In the genomic region with DNA sequence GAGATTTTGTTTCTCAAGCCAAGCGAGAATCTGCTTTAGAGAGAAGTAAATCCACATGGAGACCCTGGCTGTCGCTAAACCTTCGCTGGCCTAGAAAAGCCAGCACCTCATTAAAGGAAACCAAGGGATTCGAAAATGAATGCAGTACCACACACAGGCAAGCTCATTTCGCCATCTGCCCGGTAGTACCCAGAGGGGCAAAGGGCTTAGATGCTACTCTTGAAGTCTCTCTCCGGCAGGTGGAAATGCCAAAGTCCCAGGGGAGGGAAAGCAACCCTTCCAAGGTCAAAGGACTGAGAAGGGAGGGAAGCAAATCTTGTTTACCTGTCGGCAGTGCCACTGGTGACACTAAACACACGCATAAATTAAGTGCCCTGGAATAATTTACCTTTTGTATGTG, we compare ENCODE assay signal across 8 mouse cellular contexts. TPM values are rescaled to one million over a fixed set of nuclear protein-coding genes. Genes with fewer than 3 reads are reported as not detected.
DNase-seq lines count a peak whose midpoint lies in the region; ATAC-seq and TF ChIP-seq lines count a peak whose summit lies in the region.

No protein-coding gene starts in this region.

- H3K4me1 ChIP-seq in embryonic facial prominence, embryonic 13.5 days, result peaks cover 15% of the 10 kb centered on the region
- H3K4me1 ChIP-seq in kidney, adult 2 months (ENCODE audit: control insufficient read depth, insufficient read depth, low read length), result peaks cover 12% of the 10 kb centered on the region; the same call in 1 of the 2 replicates
- H3K4me1 ChIP-seq in neural tube, embryonic 13.5 days (replicated peaks), result peaks cover 44% of the 10 kb centered on the region
- peaks cover 11% of the 10 kb centered on the region for H3K4me1 ChIP-seq in heart, embryonic 11.5 days (ENCODE audit: control insufficient read depth, insufficient read depth, low read length)

- no peaks in the 10 kb centered on the region; the same call in 1 of the 2 replicates for H3K27me3 ChIP-seq in embryonic facial prominence, embryonic 13.5 days
- H3K27me3 ChIP-seq in kidney, adult 2 months (replicated peaks; ENCODE audit: control insufficient read depth, insufficient read depth, low read length), result no peaks in the 10 kb centered on the region
- H3K27me3 ChIP-seq in neural tube, embryonic 13.5 days, result peaks cover 32% of the 10 kb centered on the region
- H3K27me3 ChIP-seq in heart, embryonic 11.5 days (ENCODE audit: control insufficient read depth, insufficient read depth, low read length), result no peaks in the 10 kb centered on the region

- TF ChIP-seq CTCF in layer of hippocampus, adult 2 months (conservative IDR thresholded peaks at IDR 0.05), result no peak
- 0 out of 2 replicates have a peak, but pooled peaks have one; percentile 2 for TF ChIP-seq CTCF in kidney, adult 2 months (conservative IDR thresholded peaks at IDR 0.05; ENCODE audit: insufficient read depth, insufficient read length, low read depth, low read length)

- H3K9me3 ChIP-seq in embryonic facial prominence, embryonic 13.5 days, result no peaks in the 10 kb centered on the region
- no peaks in the 10 kb centered on the region for H3K9me3 ChIP-seq in neural tube, embryonic 13.5 days
- H3K9me3 ChIP-seq in heart, embryonic 11.5 days (replicated peaks; ENCODE audit: control insufficient read depth, low read length), result no peaks in the 10 kb centered on the region

- peak overlapping the region; percentile 78 for H3K4me2 ChIP-seq in embryonic facial prominence, embryonic 13.5 days
- peak overlapping the region; percentile 64 for H3K4me2 ChIP-seq in neural tube, embryonic 13.5 days
- H3K4me2 ChIP-seq in heart, embryonic 11.5 days, result no peak overlapping the region

- DNase-seq in layer of hippocampus, adult 2 months (ENCODE audit: low spot score in 2 of 2), result no peak
- DNase-seq in layer of hippocampus, adult 11-12 months (ENCODE audit: low spot score), result no peak
- peak; percentile 89 for DNase-seq in kidney, adult 2 months
- no peak for DNase-seq in adipocyte (ENCODE audit: low spot score)
- DNase-seq in spleen, postnatal 10 days (ENCODE audit: low spot score in 2 of 2), result no peak

- peak overlapping the region; percentile 28; the same call in 1 of the 2 replicates for H3K4me3 ChIP-seq in layer of hippocampus, adult 2 months
- H3K4me3 ChIP-seq in embryonic facial prominence, embryonic 13.5 days, result peak overlapping the region; percentile 82
- H3K4me3 ChIP-seq in kidney, adult 2 months (ENCODE audit: insufficient read depth, low read depth, low read length), result no peak overlapping the region
- peak overlapping the region; percentile 59 for H3K4me3 ChIP-seq in neural tube, embryonic 13.5 days
- no peak overlapping the region for H3K4me3 ChIP-seq in heart, embryonic 11.5 days (ENCODE audit: low read depth, low read length)

- TF ChIP-seq POLR2A in kidney, adult 2 months (IDR thresholded peaks at IDR 0.05; ENCODE audit: low read depth, low read length), result no peak

- H3K36me3 ChIP-seq in embryonic facial prominence, embryonic 13.5 days, result no peaks in the 10 kb centered on the region
- no peaks in the 10 kb centered on the region for H3K36me3 ChIP-seq in kidney, adult 2 months (ENCODE audit: control insufficient read depth, insufficient read depth, low read length)
- H3K36me3 ChIP-seq in neural tube, embryonic 13.5 days, result no peaks in the 10 kb centered on the region
- H3K36me3 ChIP-seq in heart, embryonic 11.5 days (ENCODE audit: control insufficient read depth, insufficient read depth, low read length), result no peaks in the 10 kb centered on the region

- 38% methylated on average over 9 of the region's 9 CpGs for WGBS in embryonic facial prominence, embryonic 13.5 days
- 52% methylated on average over 9 of the region's 9 CpGs for WGBS in kidney, adult 2 months
- 11% methylated on average over 9 of the region's 9 CpGs for WGBS in neural tube, embryonic 13.5 days
- 47% methylated on average over 9 of the region's 9 CpGs for WGBS in heart, embryonic 11.5 days (ENCODE audit: insufficient replicate concordance)

- ATAC-seq in embryonic facial prominence, embryonic 13.5 days (ENCODE audit: insufficient number of reproducible peaks, insufficient read depth, low FRiP score, low TSS enrichment, low read depth), result no peak
- no peak for ATAC-seq in neural tube, embryonic 13.5 days (ENCODE audit: low read depth)
- no peak for ATAC-seq in heart, embryonic 11.5 days (replicated peaks; ENCODE audit: insufficient number of reproducible peaks, low FRiP score, low TSS enrichment)

- no peak overlapping the region for H3K27ac ChIP-seq in layer of hippocampus, adult 2 months
- H3K27ac ChIP-seq in embryonic facial prominence, embryonic 13.5 days, result no peak overlapping the region
- peak overlapping the region; percentile 58; the same call in 1 of the 2 replicates for H3K27ac ChIP-seq in kidney, adult 2 months (ENCODE audit: insufficient read depth, low read depth, low read length)
- H3K27ac ChIP-seq in neural tube, embryonic 13.5 days (replicated peaks), result no peak overlapping the region
- no peak overlapping the region for H3K27ac ChIP-seq in heart, embryonic 11.5 days (ENCODE audit: low read depth, low read length)

- no peak overlapping the region for H3K9ac ChIP-seq in embryonic facial prominence, embryonic 13.5 days
- H3K9ac ChIP-seq in neural tube, embryonic 13.5 days, result peak overlapping the region; percentile 80
- no peak overlapping the region for H3K9ac ChIP-seq in heart, embryonic 11.5 days (ENCODE audit: low read depth, low read length)

RNA-seq across cellular contexts. Expression of a gene that starts 2.1 kb away (rescaled TPM):
- 10 to 100 TPM; 22.6 to 23.0 TPM for total RNA-seq in layer of hippocampus, adult 2 months (2021)
- 5.8 and 6.4 TPM in 2 replicates for polyA plus RNA-seq in embryonic facial prominence, embryonic 13.5 days (2015; fragmentation: Nextera tagmentation; extraction: Ambion mirVana)
- 14.7 and 17.9 TPM in 2 replicates for polyA plus RNA-seq in kidney, adult 2 months (2012; rRNA removed)
- 13.5 TPM in 2 replicates for polyA plus RNA-seq in neural tube, embryonic 13.5 days (2015; fragmentation: Nextera tagmentation; extraction: Ambion mirVana)
- polyA plus RNA-seq in heart, embryonic 11.5 days (2014; fragmentation: Nextera tagmentation; extraction: Ambion mirVana), result 5.8 and 6.9 TPM in 2 replicates

Comparison
In these comparisons a context has a peak if more than half of its experiments do, and no peak if none do; other contexts are left out.
1. H3K4me3 ChIP-seq: peak in layer of hippocampus, adult 2 months (single experiment), embryonic facial prominence, embryonic 13.5 days (single experiment) and neural tube, embryonic 13.5 days (single experiment); none in kidney, adult 2 months (single experiment) and heart, embryonic 11.5 days (single experiment).